Mouse (Mus musculus) mature B cell (primary cell): Measurements from ENCODE around the gene Ap2b1.

ENCODE experiments used
- in situ Hi-C: fragments of 300-500 bp; cut with MboI; formaldehyde crosslinking; loops from 2 replicates; pipeline ENCODE4 v1.14.3; 2019

The Ap2b1 gene

DNA sequence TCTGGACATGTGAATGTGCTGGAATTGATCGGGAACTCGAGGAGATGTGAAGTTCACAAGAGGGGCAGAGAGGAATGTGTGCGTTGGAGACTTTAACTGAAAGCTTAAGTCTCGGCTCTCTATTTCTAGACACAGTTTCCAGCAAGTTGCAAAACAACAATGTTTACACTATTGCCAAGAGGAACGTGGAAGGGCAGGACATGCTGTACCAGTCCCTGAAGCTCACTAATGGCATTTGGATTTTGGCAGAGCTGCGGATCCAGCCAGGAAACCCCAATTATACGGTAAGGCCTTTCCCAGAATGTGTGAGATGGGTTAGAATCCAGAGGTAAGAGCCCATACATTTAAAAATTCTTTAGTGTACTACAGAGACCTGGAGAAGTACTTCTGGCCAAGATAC lies 98.8 kb downstream of the Ap2b1 start:
- in situ Hi-C loops: no loop called here

DNA sequence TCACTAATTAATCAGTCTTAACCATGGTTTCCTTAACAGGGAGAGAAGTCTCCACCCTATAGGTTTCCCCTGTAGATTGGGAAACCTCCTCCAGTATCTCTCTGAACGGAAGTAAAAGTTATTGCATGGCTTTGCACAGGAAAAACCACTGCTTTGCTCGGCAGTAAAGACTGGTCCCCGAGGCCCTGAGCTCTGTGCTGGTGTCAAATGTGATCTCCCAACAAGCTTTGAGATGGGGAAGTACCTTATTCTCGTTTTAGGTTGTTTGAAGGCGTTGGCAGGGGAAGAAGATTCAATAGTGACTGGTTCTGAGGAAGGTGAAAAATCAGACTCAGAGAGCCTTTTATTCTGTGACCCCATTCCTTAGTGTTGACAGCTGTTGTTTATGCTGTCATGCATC lies 99.9 kb downstream of the Ap2b1 start:
- in situ Hi-C loops: no loop called here

DNA sequence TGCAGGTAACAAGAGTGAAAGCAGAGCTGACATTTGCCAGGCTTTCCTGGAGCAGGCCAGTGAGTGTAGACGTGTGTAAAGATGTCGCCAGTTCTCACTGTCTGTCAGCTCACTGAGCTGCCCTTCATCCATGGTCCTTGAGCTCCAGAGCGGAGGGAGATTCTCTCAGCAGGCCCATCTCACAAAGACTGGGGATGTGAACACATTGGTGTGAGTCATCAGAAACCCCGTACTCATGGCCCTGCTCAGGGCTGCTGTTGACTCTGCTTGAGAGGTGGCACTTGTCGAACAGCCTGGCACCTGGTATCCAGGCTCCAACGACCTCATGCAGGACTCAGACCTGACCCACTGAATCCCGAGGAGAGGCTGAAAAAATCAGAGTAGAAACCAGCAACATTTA lies 105.0 kb downstream of the Ap2b1 start:
- in situ Hi-C loops: no loop called here

DNA sequence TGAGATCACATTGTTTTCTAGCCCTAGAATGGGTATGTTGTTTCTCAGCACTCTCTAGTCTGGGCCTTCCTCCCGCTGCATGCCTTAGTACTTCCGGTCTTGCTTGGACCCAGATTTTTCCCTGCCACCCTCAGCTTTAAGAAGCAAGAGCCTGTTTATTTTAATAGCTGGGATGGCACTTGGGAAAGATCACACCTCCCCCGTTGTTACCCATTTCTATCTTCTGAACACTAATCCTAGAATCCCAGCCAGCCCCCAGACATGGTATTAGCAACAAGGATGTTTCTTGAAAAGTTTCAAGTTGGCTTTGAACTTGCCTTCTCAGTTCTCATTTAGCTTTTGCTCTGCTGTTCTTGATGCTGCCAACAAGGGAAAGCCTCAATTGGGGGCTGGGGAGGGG lies 107.6 kb downstream of the Ap2b1 start:
- in situ Hi-C loops: no loop called here

GRCm38 (mm10) chr11:83408242-83408641 lies 109.4 kb downstream of the Ap2b1 start:
- in situ Hi-C loops: no loop called here

DNA sequence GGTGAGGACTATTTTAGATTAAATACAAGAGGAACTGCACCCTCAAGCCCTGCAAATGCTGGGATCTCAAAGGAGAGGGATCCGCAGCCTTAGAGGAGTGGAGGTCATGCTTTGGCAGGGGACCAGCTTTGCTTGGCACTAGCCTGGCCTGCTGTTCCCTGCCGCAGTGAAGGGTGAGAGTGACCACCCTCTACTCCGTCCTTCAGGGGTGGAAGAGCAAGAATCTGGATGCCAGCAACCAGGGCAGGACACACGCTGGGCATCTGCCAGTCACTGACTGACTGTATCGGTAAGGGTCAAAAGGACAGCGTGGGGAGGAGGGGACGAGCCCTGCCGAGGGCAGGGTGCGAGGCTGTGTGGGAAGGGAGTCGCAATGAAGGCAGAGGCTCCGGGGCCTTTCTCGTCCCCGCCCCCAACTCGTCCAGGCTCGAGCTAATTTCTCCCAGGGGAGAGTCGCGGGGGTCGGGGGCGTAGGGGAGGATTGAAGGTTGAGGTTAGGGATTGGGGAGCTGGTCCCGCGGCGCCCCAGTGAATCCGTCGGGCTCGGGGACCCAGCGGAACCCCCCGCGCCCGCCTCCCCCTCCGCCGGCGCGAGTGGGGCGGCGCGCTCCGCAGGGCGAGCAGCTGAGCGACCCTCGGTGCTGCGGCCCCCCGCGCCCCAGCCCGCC lies 110.4 kb downstream of the Ap2b1 start, which contains the start of gene Rasl10b:
Gene Rasl10b, plus strand, starts transcription at position 51 of the 668 bp plus-strand sequence.
- in situ Hi-C loops: no loop called here

- in situ Hi-C loops: no loop called here
Observed at GRCm38 (mm10) chr11:83409792-83410291, 111.0 kb downstream of the Ap2b1 start.

- in situ Hi-C loops: no loop called here
Observed at GRCm38 (mm10) chr11:83410510-83410909, 111.7 kb downstream of the Ap2b1 start.

DNA sequence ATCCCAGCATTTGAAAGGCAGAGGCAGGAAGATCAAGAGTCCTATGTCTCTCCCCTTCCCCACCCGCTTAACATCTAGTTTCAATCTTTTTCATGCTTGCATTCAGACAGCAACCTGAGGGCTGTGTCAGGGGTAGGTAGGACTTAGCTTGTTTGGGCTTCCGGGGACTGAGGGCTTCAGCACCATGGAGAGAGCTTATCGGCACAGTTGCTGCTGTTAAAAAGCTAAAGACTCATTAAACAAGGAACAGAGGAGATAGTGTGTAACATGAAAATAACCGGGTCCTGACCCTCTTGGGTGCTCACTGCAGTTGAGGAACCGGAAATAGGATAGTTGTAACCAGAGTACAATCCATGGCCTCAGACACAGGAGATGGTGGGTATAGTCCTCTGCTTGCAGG lies 118.3 kb downstream of the Ap2b1 start:
- in situ Hi-C loops: no loop called here

GRCm38 (mm10) chr11:83417708-83418107 lies 118.9 kb downstream of the Ap2b1 start:
- in situ Hi-C loops: no loop called here

DNA sequence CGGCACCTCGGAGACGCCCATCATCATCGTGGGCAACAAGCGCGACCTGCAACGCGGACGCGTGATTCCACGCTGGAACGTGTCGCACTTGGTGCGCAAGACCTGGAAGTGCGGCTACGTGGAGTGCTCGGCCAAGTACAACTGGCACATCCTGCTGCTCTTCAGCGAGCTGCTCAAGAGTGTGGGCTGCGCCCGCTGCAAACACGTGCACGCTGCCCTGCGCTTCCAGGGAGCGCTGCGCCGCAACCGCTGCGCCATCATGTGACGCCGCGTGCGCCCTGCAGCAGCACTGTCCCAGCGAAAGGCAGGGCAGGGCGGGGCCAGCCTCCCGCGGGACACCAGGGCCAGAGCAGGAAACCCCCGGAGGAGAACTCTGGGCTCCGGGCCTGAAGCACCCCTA lies 119.7 kb downstream of the Ap2b1 start:
- in situ Hi-C loops: no loop called here

GRCm38 (mm10) chr11:83420338-83420737 lies 121.5 kb downstream of the Ap2b1 start:
- in situ Hi-C loops: no loop called here

DNA sequence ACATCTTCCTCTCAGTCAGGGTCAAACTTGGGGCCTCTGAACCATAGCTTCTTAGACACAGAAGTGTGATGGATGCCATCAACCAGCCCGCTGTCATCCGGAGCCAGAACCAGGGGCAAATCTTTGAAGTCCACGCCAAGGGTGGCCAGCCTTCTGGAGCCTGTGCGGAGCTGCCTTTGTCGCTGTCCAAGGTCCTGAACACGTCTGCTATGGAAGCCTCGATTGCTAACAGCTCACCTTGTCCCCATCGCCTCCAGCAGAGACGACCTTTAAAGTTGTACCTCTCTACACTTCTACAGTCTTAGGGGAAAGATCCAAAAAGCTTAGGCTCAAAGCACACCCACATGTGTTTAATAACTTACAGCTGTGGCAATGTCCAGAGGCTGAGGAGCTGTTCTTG lies 122.5 kb downstream of the Ap2b1 start:
- in situ Hi-C loops: no loop called here

GRCm38 (mm10) chr11:83424681-83425080 lies 125.9 kb downstream of the Ap2b1 start:
- in situ Hi-C loops: no loop called here

DNA sequence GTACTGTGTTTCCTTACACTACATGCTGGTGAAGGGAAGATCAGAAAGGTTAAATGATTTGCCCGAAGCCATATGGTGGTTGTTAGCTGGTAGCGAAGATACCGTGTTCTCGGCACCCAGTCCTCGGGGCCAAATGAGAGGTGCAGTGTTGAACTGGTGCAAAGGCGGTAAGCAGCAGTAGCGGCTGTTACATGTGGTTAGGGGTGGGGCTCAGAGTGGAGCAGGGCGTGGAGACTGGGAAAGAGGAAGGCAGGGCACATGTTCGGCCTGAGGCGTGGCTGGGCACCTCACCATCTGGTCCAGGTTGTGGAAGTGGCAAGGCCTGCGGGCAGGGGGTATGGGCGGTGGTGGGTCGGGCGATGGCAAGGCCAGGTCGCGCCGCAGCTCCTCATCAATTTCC lies 128.1 kb downstream of the Ap2b1 start:
- in situ Hi-C loops: no loop called here

- in situ Hi-C loops: no loop called here
Observed at GRCm38 (mm10) chr11:83429355-83429754, 130.5 kb downstream of the Ap2b1 start, which contains the start of gene Gas2l2. Gas2l2 (minus strand) TSS chr11:83429455.

- in situ Hi-C loops: no loop called here
Observed at GRCm38 (mm10) chr11:83432533-83432932, 133.7 kb downstream of the Ap2b1 start.

GRCm38 (mm10) chr11:83437377-83437776 lies 138.6 kb downstream of the Ap2b1 start, which contains the start of gene 1700020L24Rik:
1700020L24Rik (plus strand) TSS chr11:83437677.
- in situ Hi-C loops: no loop called here

- in situ Hi-C loops: no loop called here
Observed at GRCm38 (mm10) chr11:83439426-83440060, 140.7 kb downstream of the Ap2b1 start.

- in situ Hi-C loops: no loop called here
Observed at GRCm38 (mm10) chr11:83440081-83441064, 141.5 kb downstream of the Ap2b1 start.

DNA sequence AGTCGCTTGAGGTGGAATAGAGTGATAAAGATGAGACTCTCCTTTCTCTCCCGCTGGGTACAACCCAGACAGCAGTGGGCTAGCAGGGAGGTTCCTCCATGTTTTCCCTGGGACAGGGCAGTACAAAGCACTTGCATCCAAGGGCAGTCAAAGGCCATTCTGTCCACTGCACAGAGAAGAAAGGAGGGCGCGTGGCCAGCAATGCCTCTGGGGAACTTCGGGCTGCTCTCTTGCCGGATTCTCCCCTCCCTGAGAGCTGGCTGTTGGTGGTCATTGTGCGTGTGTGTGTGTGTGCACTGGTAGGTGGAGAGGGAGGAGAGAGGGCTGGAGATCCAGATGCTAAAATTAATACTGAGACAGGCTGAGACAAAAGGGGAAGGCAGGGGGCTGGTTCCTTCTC lies 142.4 kb downstream of the Ap2b1 start:
- in situ Hi-C loops: no loop called here

- in situ Hi-C loops: no loop called here
Observed at GRCm38 (mm10) chr11:83442596-83443267, 143.9 kb downstream of the Ap2b1 start.
